Mouse (Mus musculus): ENCODE measurements around the gene Naxd.
"Not testable (repeated sequence)": the region's sequence is repeated elsewhere in the genome, so short reads cannot be mapped to it uniquely, and the experiment has no call there.

Naxd gene

GRCm38 (mm10) chr8:11497017-11497990 is at the start of gene Naxd:
TSS of gene Naxd (plus strand) at chr8:11497506.
- ATAC-seq (ENCODE audit: insufficient number of reproducible peaks, low FRiP score, low TSS enrichment), result peak; percentile 99

- ATAC-seq (ENCODE audit: insufficient number of reproducible peaks, low FRiP score, low TSS enrichment), result no peak
Measured at GRCm38 (mm10) chr8:11447910-11448570, 49.3 kb upstream of the Naxd start.

- ATAC-seq (ENCODE audit: insufficient number of reproducible peaks, low FRiP score, low TSS enrichment), result no peak
Measured at GRCm38 (mm10) chr8:11450184-11451113, 46.9 kb upstream of the Naxd start.

GRCm38 (mm10) chr8:11452152-11452551 is 45.2 kb upstream of the Naxd start:
- no peak for ATAC-seq (ENCODE audit: insufficient number of reproducible peaks, low FRiP score, low TSS enrichment)

GRCm38 (mm10) chr8:11452559-11452958 is 44.7 kb upstream of the Naxd start:
- ATAC-seq (ENCODE audit: insufficient number of reproducible peaks, low FRiP score, low TSS enrichment), result no peak

GRCm38 (mm10) chr8:11452974-11453373 is 44.3 kb upstream of the Naxd start:
- no peak for ATAC-seq (ENCODE audit: insufficient number of reproducible peaks, low FRiP score, low TSS enrichment)

GRCm38 (mm10) chr8:11454228-11454627 is 43.1 kb upstream of the Naxd start:
- ATAC-seq (ENCODE audit: insufficient number of reproducible peaks, low FRiP score, low TSS enrichment), result no peak

GRCm38 (mm10) chr8:11457278-11457677 is 40.0 kb upstream of the Naxd start:
- ATAC-seq (ENCODE audit: insufficient number of reproducible peaks, low FRiP score, low TSS enrichment), result no peak

- ATAC-seq (ENCODE audit: insufficient number of reproducible peaks, low FRiP score, low TSS enrichment), result no peak
Measured at GRCm38 (mm10) chr8:11457981-11458836, 39.1 kb upstream of the Naxd start.

- no peak for ATAC-seq (ENCODE audit: insufficient number of reproducible peaks, low FRiP score, low TSS enrichment)
Measured at GRCm38 (mm10) chr8:11459016-11459415, 38.3 kb upstream of the Naxd start.

GRCm38 (mm10) chr8:11460934-11461333 is 36.4 kb upstream of the Naxd start:
- no peak for ATAC-seq (ENCODE audit: insufficient number of reproducible peaks, low FRiP score, low TSS enrichment)

- peak; percentile 69 for ATAC-seq (ENCODE audit: insufficient number of reproducible peaks, low FRiP score, low TSS enrichment)
Measured at GRCm38 (mm10) chr8:11461847-11462246, 35.5 kb upstream of the Naxd start.

- no peak for ATAC-seq (ENCODE audit: insufficient number of reproducible peaks, low FRiP score, low TSS enrichment)
Measured at GRCm38 (mm10) chr8:11462641-11463040, 34.7 kb upstream of the Naxd start.

- ATAC-seq (ENCODE audit: insufficient number of reproducible peaks, low FRiP score, low TSS enrichment), result no peak
Measured at GRCm38 (mm10) chr8:11463541-11463888, 33.8 kb upstream of the Naxd start.

- ATAC-seq (ENCODE audit: insufficient number of reproducible peaks, low FRiP score, low TSS enrichment), result no peak
Measured at GRCm38 (mm10) chr8:11463889-11464706, 33.2 kb upstream of the Naxd start.

- no peak for ATAC-seq (ENCODE audit: insufficient number of reproducible peaks, low FRiP score, low TSS enrichment)
Measured at GRCm38 (mm10) chr8:11464707-11464964, 32.7 kb upstream of the Naxd start.

GRCm38 (mm10) chr8:11465619-11466018 is 31.7 kb upstream of the Naxd start:
- ATAC-seq (ENCODE audit: insufficient number of reproducible peaks, low FRiP score, low TSS enrichment), result no peak

GRCm38 (mm10) chr8:11466528-11466927 is 30.8 kb upstream of the Naxd start:
- ATAC-seq (ENCODE audit: insufficient number of reproducible peaks, low FRiP score, low TSS enrichment), result not testable (repeated sequence)

GRCm38 (mm10) chr8:11469095-11469494 is 28.2 kb upstream of the Naxd start:
- no peak for ATAC-seq (ENCODE audit: insufficient number of reproducible peaks, low FRiP score, low TSS enrichment)

All from cerebellum, adult (tissue).